Mouse (Mus musculus) cerebellum, postnatal 14 days (tissue): ENCODE data around the gene Arhgap15.

Experiments used
- DNase-seq, 2 experiments: peaks; one replicate each; pipeline ENCODE4 v3.0.0; 2021; ENCODE audit warnings: mixed read lengths in 2 of 2

Gene Arhgap15

GRCm38 (mm10) chr2:44192058-44192457, 443.4 kb downstream of the Arhgap15 start:
- no peak for DNase-seq

GRCm38 (mm10) chr2:44215506-44215905, 466.9 kb downstream of the Arhgap15 start:
- DNase-seq = no peak

GRCm38 (mm10) chr2:44217811-44218210, 469.2 kb downstream of the Arhgap15 start:
- DNase-seq = no peak

- DNase-seq = no peak
Observed at GRCm38 (mm10) chr2:44218317-44218716, 469.7 kb downstream of the Arhgap15 start.

GRCm38 (mm10) chr2:44221686-44222085, 473.1 kb downstream of the Arhgap15 start:
- no peak for DNase-seq

- DNase-seq = no peak
Observed at GRCm38 (mm10) chr2:44222176-44222753, 473.6 kb downstream of the Arhgap15 start.

GRCm38 (mm10) chr2:44234856-44235255, 486.2 kb downstream of the Arhgap15 start:
- DNase-seq = no peak

GRCm38 (mm10) chr2:44241657-44242454, 493.2 kb downstream of the Arhgap15 start:
- DNase-seq = no peak

- DNase-seq = peak; percentile 21 to 36
Observed at GRCm38 (mm10) chr2:44242628-44243255, 494.1 kb downstream of the Arhgap15 start.

- peak in 1 of 2 experiments; percentile 10 for DNase-seq
Observed at GRCm38 (mm10) chr2:44255343-44255742, 506.7 kb downstream of the Arhgap15 start.

- peak; percentile 53 to 81 for DNase-seq
Observed at GRCm38 (mm10) chr2:44257946-44258345, 509.3 kb downstream of the Arhgap15 start.

GRCm38 (mm10) chr2:44271455-44272346, 523.1 kb downstream of the Arhgap15 start:
- no peak for DNase-seq

GRCm38 (mm10) chr2:44272606-44273005, 524.0 kb downstream of the Arhgap15 start:
- no peak for DNase-seq

- DNase-seq = no peak
Observed at GRCm38 (mm10) chr2:44274425-44274824, 525.8 kb downstream of the Arhgap15 start.

- DNase-seq = no peak
Observed at GRCm38 (mm10) chr2:44286181-44286719, 537.6 kb downstream of the Arhgap15 start.

- peak in 1 of 2 experiments; percentile 11 for DNase-seq
Observed at GRCm38 (mm10) chr2:44299156-44299555, 550.5 kb downstream of the Arhgap15 start.

- DNase-seq = peak in 1 of 2 experiments; percentile 13
Observed at GRCm38 (mm10) chr2:44299909-44300308, 551.3 kb downstream of the Arhgap15 start.

- DNase-seq = peak; percentile 39 to 54
Observed at GRCm38 (mm10) chr2:44300466-44300865, 551.8 kb downstream of the Arhgap15 start.

- DNase-seq = peak in 1 of 2 experiments; percentile 24
Observed at GRCm38 (mm10) chr2:44304261-44304970, 555.8 kb downstream of the Arhgap15 start.

- DNase-seq = peak in 1 of 2 experiments; percentile 20
Observed at GRCm38 (mm10) chr2:44304971-44305808, 556.6 kb downstream of the Arhgap15 start.

- no peak for DNase-seq
Observed at GRCm38 (mm10) chr2:44306137-44306536, 557.5 kb downstream of the Arhgap15 start.
